Mouse (Mus musculus) erythroblast, embryonic 14.5 days (primary cell): Measurements from ENCODE around the gene Hoxa4. TPM values are rescaled to one million over a fixed set of nuclear protein-coding genes. Genes with fewer than 3 reads are reported as not detected.

Experiments
- H3K27me3 ChIP-seq: 2 replicates; pipeline ENCODE4 v1.6.1; 2012; ENCODE audit warnings: inconsistent platforms; ENCODE audit not compliant: control insufficient read depth
- H3K36me3 ChIP-seq: 2 replicates; pipeline ENCODE4 v1.6.1; 2012; ENCODE audit warnings: mild to moderate bottlenecking, inconsistent platforms; ENCODE audit not compliant: control insufficient read depth
- H3K4me1 ChIP-seq: 2 replicates; pipeline ENCODE4 v1.6.1; 2012; ENCODE audit warnings: inconsistent platforms; ENCODE audit not compliant: control insufficient read depth
- H3K4me3 ChIP-seq: replicated peaks from 2 replicates; pipeline ENCODE3; 2012; ENCODE audit warnings: moderate library complexity, mild to moderate bottlenecking, inconsistent platforms
- H3K9me3 ChIP-seq: 2 replicates; pipeline ENCODE4 v1.6.1; 2012; ENCODE audit warnings: low read length, inconsistent platforms, mixed read lengths; ENCODE audit not compliant: control insufficient read depth
- GATA1 ChIP-seq: IDR thresholded peaks from 2 replicates; pipeline ENCODE4 v1.6.1; 2012; ENCODE audit warnings: low read length, inconsistent platforms, mixed read lengths
- TAL1 ChIP-seq: IDR thresholded peaks from 3 replicates; pipeline ENCODE4 v1.6.1; 2012; ENCODE audit warnings: low read length, inconsistent platforms, mixed read lengths
- polyA plus RNA-seq: library from polyadenylated mRNA; stranded (reverse); fragments of >175 nt; gene quantifications from 2 replicates; pipeline ENCODE4 v1.2.3, GENCODE M21; 2012

Gene Hoxa4
- polyA plus RNA-seq, 1 experiment = not detected

DNA sequence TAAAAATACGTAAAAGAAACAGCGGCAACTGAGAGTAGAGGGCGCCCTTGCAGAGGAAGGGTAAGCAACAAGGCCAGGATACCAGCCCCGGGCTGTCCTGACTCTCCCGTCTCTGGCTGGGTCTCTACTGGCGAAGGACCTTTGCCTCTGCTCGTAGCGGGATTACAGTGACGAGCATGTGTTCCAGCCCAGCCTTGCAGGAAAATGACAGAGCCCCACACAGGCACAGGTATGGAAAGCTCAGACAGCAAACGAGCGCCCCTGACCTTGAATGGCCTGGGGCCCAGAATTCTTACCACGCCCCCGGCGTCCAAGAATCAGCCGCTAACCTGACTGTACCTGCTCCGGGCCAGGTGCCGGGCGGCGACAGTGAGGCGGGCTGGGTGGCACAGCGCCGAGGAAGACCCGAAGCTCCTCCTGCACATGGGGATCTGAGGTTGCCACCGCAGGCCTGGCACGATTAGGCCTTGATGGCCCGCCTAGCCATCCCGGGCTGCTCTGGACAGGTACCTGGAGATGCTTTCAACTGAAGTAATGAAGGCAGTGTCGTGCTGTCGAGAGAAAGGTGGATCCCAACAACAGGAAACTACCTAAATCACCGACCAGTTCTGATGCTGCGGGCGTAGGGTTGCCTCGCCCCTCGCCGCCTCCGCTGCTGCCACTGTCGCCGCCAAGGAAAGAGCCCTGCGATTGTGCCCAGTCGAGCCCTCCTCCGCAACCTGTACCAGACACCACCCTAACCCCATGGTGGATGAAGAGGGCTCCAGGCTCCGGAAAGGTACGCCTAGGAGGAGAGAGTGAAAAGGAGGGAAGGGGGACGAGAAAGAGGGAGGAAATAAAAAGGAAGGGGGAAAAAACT, 38.2 kb upstream of the Hoxa4 start:
- peaks cover 6% of the 10 kb centered on the region for H3K9me3 ChIP-seq
- no peaks in the 10 kb centered on the region for H3K36me3 ChIP-seq
- no peaks in the 10 kb centered on the region for H3K4me1 ChIP-seq
- TF ChIP-seq TAL1 (no peak), GATA1 (no peak)
- H3K4me3 ChIP-seq = no peak overlapping the region
- peaks cover 100% of the 10 kb centered on the region for H3K27me3 ChIP-seq

DNA sequence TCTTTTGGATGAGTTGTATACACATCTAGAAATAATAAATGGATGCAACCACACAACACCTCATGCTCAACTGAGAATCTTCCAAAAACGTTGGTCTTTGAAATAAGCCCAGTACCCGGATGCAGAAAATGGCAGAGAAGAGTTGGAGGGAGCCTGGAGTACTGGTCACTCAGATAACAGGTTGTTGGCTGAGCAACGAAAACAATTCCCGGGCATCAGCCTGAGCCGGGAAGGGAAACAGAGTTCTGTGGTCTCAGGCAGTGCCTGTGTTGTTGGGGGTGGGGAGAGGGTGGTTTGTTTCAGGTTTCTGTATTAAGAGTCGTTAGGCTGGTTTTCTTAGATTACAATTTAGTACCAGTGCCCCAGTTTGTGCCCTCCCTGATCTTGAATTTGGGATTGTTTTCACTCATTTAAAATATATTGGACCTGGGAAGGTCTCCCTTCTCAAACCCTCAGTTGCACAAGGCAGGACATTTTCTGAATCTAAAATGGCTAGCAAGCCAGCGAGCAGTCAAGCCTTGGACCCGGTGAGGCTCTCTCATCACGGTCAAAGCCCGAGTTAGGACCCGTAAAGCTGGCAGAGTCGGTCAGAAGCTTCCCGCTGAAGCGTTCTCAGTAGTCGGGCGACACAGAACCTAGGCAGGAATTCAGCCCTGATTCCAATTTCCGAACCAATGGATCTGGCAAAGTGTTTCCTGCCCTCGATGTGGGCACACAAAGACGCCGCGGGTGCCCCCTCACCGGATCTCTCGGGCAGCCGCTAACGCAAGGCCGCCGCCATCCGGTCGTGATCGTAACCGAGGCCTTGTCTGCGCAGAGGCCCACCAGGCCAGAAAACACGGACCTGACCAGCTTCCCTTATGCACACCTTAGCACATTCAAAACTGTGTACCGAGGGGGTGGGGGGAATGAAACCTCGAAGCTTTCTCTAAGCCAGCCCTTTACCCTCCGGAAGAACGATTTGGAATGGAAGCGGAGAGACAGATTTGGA, 37.2 kb upstream of the Hoxa4 start:
- Histone ChIP-seq H3K4me1 (no peaks in the 10 kb centered on the region), H3K36me3 (no peaks in the 10 kb centered on the region), H3K9me3 (peaks cover 6% of the 10 kb centered on the region), H3K27me3 (peaks cover 100% of the 10 kb centered on the region), H3K4me3 (no peak overlapping the region)
- no peak for TF ChIP-seq GATA1
- TF ChIP-seq TAL1 = no peak

DNA sequence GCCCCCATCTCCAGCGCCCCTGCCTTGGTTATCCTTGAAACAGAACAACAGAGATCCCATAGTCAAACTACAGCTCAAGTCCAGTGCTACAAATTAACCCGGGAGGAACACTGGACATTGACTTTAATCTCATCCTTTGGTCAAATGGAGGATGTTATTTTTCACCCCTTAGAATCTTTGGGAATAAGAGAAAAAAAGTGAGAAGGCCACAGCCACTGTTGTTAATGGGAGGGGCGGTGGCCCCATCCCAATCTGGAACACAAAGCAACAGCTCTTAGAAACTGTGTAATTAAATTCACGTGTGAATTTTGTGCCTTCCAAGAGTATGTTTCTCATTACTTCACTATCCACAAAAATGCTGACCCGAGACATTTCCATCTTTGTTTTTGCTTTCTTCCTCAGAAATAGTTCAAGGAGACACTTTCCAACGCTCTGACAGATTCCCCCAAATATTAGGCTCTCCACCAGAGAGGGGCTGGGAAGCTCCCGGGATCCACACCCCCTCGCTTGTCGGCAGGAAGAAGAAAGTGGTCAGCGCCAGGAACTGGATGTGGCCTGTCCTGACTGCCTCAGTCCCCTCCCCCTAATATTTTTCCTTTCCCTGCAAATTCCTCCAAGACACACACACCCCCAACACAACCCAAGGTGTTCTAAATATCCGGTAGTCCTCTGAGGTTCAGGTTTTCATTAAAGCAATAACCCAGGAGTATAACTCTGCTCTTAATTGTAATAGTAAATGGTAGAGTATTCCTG, 36.1 kb upstream of the Hoxa4 start:
- Histone ChIP-seq H3K4me1 (no peaks in the 10 kb centered on the region), H3K9me3 (peaks cover 6% of the 10 kb centered on the region), H3K27me3 (peaks cover 100% of the 10 kb centered on the region), H3K4me3 (no peak overlapping the region), H3K36me3 (no peaks in the 10 kb centered on the region)
- no peak for TF ChIP-seq TAL1
- TF ChIP-seq GATA1 = no peak

DNA sequence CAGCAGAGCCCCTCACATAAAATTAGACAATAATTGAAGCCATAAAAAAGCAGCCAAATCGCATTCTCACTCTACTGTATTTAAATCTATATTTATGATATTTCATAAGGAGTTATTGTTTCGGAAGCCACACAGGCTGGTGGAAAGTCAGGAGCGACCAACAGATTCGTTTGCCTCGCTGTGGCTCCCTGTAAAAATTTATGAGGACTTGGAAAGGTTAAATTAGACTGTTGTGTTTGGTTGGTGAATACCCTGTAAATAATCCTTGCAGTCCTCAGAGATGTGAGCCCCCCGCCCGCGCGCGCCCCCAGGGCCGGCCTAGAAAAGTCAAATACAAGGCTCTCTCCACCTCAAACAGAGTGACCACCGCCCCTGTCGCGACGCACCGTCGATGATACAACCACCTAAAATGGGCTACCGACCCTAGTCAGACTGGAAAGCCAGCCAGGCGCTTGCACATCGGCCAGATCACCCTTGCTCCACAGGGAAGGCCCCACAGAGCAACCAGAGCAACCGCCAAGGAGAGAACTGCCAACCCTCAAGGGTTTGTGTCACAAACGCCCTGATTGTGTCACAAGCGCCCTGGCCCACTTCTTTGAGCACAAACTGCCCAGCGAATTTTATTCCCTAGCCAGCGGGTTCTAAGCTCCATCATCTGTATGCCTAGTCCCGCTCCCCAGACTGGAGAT, 35.2 kb upstream of the Hoxa4 start:
- no peak overlapping the region for H3K4me3 ChIP-seq
- H3K36me3 ChIP-seq = no peaks in the 10 kb centered on the region
- TF ChIP-seq TAL1 = no peak
- no peak for TF ChIP-seq GATA1
- H3K9me3 ChIP-seq = peaks cover 6% of the 10 kb centered on the region
- no peaks in the 10 kb centered on the region for H3K4me1 ChIP-seq
- H3K27me3 ChIP-seq = peaks cover 100% of the 10 kb centered on the region

DNA sequence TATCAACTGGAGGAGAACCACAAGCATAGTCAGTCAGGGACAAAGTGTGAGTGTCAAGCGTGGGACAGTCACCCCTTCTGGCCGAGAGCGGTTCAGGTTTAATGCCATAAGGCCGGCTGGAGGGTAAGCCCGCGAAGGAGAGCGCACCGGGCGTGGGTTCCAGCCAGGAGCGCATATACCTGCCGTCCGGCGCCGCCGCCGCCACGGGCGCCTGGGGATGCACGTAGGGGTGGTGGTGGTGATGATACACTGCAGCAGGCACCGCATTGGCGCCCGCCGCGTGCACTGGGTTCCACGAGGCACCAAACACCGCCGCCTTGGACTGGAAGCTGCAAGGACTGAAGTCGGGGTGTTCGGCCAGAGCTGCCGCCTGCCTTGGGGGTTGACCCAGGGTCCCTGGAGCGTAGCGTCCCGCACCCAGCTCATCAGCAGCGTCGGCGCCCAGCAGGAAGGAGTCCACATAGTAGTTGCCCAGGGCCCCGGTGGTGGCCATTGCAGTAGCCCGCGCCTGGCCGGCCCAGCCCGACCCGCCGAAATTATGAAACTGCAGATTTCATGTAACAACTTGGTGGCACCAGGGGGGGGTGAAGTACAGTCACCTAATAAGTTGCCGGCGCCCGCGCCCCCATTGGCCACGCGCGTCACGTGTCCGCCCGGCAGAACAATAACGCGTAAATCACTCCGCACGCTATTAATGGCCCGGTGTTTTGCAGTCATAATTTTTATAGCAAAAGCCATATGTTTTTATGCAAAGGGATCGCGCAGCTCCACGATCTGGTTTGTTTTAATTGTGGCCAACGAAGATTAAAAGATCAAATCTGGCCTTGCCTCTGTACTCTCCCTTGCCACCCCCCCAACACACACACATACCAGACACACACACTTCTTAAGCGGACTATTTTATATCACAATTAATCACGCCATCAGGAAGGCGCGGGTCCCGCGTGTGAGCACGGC, 34.3 kb upstream of the Hoxa4 start:
- H3K4me3 ChIP-seq = no peak overlapping the region
- H3K27me3 ChIP-seq = peaks cover 100% of the 10 kb centered on the region
- TF ChIP-seq TAL1 = no peak
- no peak for TF ChIP-seq GATA1
- H3K36me3 ChIP-seq = no peaks in the 10 kb centered on the region
- H3K4me1 ChIP-seq = peaks cover 3% of the 10 kb centered on the region
- H3K9me3 ChIP-seq = peaks cover 9% of the 10 kb centered on the region

DNA sequence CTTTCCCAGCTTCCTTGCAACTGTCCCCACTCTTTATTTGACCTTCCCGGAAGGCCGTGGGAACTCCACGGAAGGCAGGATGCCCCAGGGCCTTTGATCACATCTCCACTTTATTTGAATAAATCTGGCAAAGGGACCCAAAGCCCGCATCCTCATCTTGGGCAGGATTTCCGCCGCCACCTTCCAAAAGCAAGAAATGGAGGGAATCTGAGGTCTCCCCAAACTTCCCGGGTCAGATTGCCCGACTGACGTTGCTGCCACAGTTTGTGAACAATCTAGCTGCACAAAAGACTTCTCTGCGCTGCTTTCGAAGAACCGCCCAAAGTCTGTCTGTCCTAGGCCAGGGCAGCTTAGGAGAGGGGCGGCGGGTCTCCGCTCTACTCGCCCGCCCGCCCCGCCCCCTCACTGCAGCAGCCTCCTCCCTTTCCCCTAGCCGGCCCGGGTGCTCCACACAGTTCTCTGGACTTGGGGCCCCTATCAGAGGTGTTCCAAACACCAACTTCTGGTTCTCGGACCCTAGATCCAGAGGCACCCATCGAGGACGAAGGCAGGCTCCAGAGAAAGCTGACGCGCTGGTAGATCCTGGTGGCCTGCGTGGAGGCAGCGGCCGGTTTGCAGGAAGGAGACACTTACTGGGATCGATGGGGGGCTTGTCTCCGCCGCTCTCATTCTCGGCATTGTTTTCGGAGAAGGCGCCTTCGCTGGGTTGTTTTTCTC, 33.5 kb upstream of the Hoxa4 start:
- H3K9me3 ChIP-seq = peaks cover 9% of the 10 kb centered on the region
- H3K36me3 ChIP-seq = no peaks in the 10 kb centered on the region
- no peak for TF ChIP-seq GATA1
- TF ChIP-seq TAL1 = no peak
- H3K4me3 ChIP-seq = no peak overlapping the region
- H3K27me3 ChIP-seq = peaks cover 100% of the 10 kb centered on the region
- peaks cover 3% of the 10 kb centered on the region for H3K4me1 ChIP-seq
